Mouse (Mus musculus) heart, embryonic 15.5 days (tissue): ENCODE results near the gene Cdc20. TPM values are rescaled to one million over a fixed set of nuclear protein-coding genes. Genes with fewer than 3 reads are reported as not detected.

Source experiments
- ATAC-seq: fragments of 200-750 bp; cut with Nextera tagmentation; replicated peaks from 2 replicates; pipeline ENCODE4 v1.8.0; 2017; ENCODE audit warnings: low read depth, moderate TSS enrichment; ENCODE audit not compliant: insufficient number of reproducible peaks, insufficient read depth, low FRiP score
- H3K27ac ChIP-seq: fragments of 300-500 bp; sonication (generic); 2 replicates; pipeline ENCODE4 v1.5.1; 2015; ENCODE audit warnings: mild to moderate bottlenecking, inconsistent platforms
- H3K27me3 ChIP-seq: fragments of 300-500 bp; sonication (generic); 2 replicates; pipeline ENCODE4 v1.6.1; 2015; ENCODE audit warnings: inconsistent platforms
- H3K36me3 ChIP-seq: fragments of 300-500 bp; sonication (generic); 2 replicates; pipeline ENCODE4 v1.6.1; 2015; ENCODE audit warnings: mild to moderate bottlenecking, inconsistent platforms
- H3K4me1 ChIP-seq: fragments of 300-500 bp; sonication (generic); replicated peaks from 2 replicates; pipeline ENCODE4 v1.6.1; 2015; ENCODE audit warnings: inconsistent platforms
- H3K4me2 ChIP-seq: fragments of 300-500 bp; sonication (generic); 2 replicates; pipeline ENCODE4 v1.6.1; 2015; ENCODE audit warnings: inconsistent platforms, mild to moderate bottlenecking, moderate library complexity
- H3K4me3 ChIP-seq: fragments of 300-500 bp; sonication (generic); 2 replicates; pipeline ENCODE4 v1.5.1; 2015; ENCODE audit warnings: mild to moderate bottlenecking, inconsistent platforms
- H3K9ac ChIP-seq: fragments of 300-500 bp; sonication (generic); 2 replicates; pipeline ENCODE4 v1.6.1; 2015; ENCODE audit warnings: mild to moderate bottlenecking, inconsistent platforms
- H3K9me3 ChIP-seq: fragments of 300-500 bp; sonication (generic); replicated peaks from 2 replicates; pipeline ENCODE4 v1.6.1; 2016; ENCODE audit warnings: inconsistent platforms
- WGBS: fragments of 180-500 bp; shearing (Covaris S2); methylation state at CpG from one replicate; pipeline ENCODE4 v1.1.7; 2015; ENCODE audit warnings: mixed read lengths; 5-methylcytosine and 5-hydroxymethylcytosine counted together
- polyA plus RNA-seq: library from polyadenylated mRNA; unstranded; fragments of >200 nt; fragmentation: Nextera tagmentation; extraction: Ambion mirVana; gene quantifications from 2 replicates; pipeline ENCODE4 v1.2.1, GENCODE M21; 2015

Cdc20 gene
- polyA plus RNA-seq, 1 experiment from 2014 or later = 147 TPM

GRCm38 (mm10) chr4:118390146-118390545 lies 47.0 kb downstream of the Cdc20 start:
- H3K27me3 ChIP-seq = no peaks in the 10 kb centered on the region
- H3K27ac ChIP-seq = no peak overlapping the region
- H3K4me1 ChIP-seq = peaks cover 18% of the 10 kb centered on the region
- no peak overlapping the region for H3K9ac ChIP-seq
- H3K4me3 ChIP-seq = no peak overlapping the region
- H3K36me3 ChIP-seq = peaks cover 85% of the 10 kb centered on the region
- ATAC-seq = no peak
- H3K9me3 ChIP-seq = no peaks in the 10 kb centered on the region
- H3K4me2 ChIP-seq = no peak overlapping the region
- WGBS = 85% methylated on average over 11 of the region's 11 CpGs

GRCm38 (mm10) chr4:118387316-118387715 lies 49.8 kb downstream of the Cdc20 start:
- no peak overlapping the region for H3K27ac ChIP-seq
- no peak overlapping the region for H3K9ac ChIP-seq
- H3K36me3 ChIP-seq = peaks cover 98% of the 10 kb centered on the region
- H3K4me3 ChIP-seq = no peak overlapping the region
- no peaks in the 10 kb centered on the region for H3K9me3 ChIP-seq
- no peaks in the 10 kb centered on the region for H3K27me3 ChIP-seq
- ATAC-seq = no peak
- 88% methylated on average over 8 of the region's 8 CpGs for WGBS
- no peak overlapping the region for H3K4me2 ChIP-seq
- H3K4me1 ChIP-seq = no peaks in the 10 kb centered on the region

DNA sequence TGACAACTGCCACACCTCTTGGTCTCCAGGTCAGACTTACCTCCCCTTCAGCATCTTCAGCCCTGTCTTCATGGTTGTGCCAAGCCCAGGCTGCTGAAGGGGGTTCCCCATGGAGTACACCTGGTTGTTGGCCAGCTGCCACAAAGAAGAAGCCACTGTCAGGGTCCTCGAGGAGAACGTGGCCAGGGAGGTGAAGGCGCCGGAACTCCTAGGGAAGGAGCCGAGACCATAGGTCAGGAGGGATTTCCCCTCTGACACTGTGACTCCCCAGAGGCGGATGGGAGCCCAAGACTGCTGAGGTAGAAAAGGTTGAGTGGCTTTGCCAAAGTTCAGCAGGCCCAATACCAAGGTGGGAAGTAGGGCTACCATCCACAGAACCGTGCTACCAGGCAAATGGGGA lies 53.9 kb downstream of the Cdc20 start:
- Histone ChIP-seq H3K9ac (no peak overlapping the region), H3K4me3 (no peak overlapping the region), H3K4me1 (no peaks in the 10 kb centered on the region), H3K27me3 (no peaks in the 10 kb centered on the region), H3K36me3 (peaks cover 93% of the 10 kb centered on the region), H3K9me3 (no peaks in the 10 kb centered on the region), H3K27ac (no peak overlapping the region), H3K4me2 (no peak overlapping the region)
- ATAC-seq = no peak
- 96% methylated on average over 7 of the region's 7 CpGs for WGBS

Other genes starting within 250 kb of the Cdc20 start
- gene Ptprf, start 145.9 kb downstream of the Cdc20 start, polyA plus RNA-seq = 16.7 and 32.2 TPM in 2 replicates
- gene Szt2, start 28.1 kb downstream of the Cdc20 start, polyA plus RNA-seq = 4.6 and 5.5 TPM in 2 replicates
- 60.6 and 68.7 TPM in 2 replicates for gene Med8, start 28.0 kb downstream of the Cdc20 start, polyA plus RNA-seq
- 54.2 and 73.7 TPM in 2 replicates for gene Elovl1, start 9.3 kb downstream of the Cdc20 start, polyA plus RNA-seq
- gene Mpl, start 20.2 kb upstream of the Cdc20 start, polyA plus RNA-seq = 1.3 and 1.7 TPM in 2 replicates
- gene Tie1, start 52.7 kb upstream of the Cdc20 start, polyA plus RNA-seq = 51.9 and 63.3 TPM in 2 replicates
- 0.48 and 2.0 TPM in 2 replicates for gene 2610528J11Rik, start 89.6 kb upstream of the Cdc20 start, polyA plus RNA-seq
- 0.39 and 1.2 TPM in 2 replicates for gene Tmem125, start 106.7 kb upstream of the Cdc20 start, polyA plus RNA-seq
- gene Cfap57, start 183.4 kb upstream of the Cdc20 start, polyA plus RNA-seq = 0.25 and 0.39 TPM in 2 replicates
- 77.8 and 78.4 TPM in 2 replicates for gene Ebna1bp2, start 183.4 kb upstream of the Cdc20 start, polyA plus RNA-seq
- gene Olfr62, start 221.6 kb upstream of the Cdc20 start, polyA plus RNA-seq = not detected in 2 replicates